Mouse (Mus musculus) layer of hippocampus, postnatal 10 days (tissue): ENCODE measurements around the gene Mapk7. TPM values are rescaled to one million over a fixed set of nuclear protein-coding genes. Genes with fewer than 3 reads are reported as not detected.
A peak's percentile ranks its signal among the peaks of the same experiment; 100 is the strongest.

Source experiments
- DNase-seq, 2 experiments: peaks; one replicate each; pipeline ENCODE4 v3.0.0; 2021; ENCODE audit warnings: low spot score in 2 of 2
- total RNA-seq, 2 experiments: library from RNA; stranded (reverse); gene quantifications; 2 replicates each; pipeline ENCODE4 v1.2.3; 2021

The Mapk7 gene
- total RNA-seq, 2 experiments from 2014 or later: 46.0 to 51.1 TPM

DNA sequence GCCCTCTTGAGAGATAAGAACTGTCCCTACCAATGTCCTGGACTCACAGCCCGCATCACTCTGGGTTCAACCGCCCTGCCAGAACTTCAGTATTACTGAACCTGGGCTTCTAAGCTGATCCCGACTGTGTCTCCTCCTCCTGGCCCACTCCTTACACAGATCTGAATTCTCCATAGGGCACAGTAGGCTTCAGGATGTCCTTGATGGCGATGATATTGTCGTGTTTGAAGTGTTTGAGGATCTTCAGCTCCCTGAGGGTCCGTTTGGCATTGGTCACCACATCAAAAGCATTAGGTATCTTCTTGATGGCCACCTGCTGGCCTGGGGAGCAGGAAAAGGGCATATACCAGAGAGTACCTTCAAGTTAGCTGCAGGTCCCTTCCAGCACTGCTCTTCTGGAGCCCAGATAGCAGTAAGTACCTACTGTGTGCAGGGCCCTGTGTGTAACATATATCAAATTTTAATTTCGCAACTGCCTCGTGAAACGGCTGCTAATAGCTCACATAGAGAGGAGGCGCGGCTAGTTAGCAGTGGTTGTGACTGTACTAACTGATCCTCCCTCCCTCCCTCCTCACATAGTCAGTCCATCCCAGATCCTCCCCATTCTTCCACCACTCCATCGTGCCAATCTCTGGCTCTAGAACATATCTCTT is 1.3 kb downstream of the Mapk7 start:
- DNase-seq: peak in 1 of 2 experiments; percentile 12

DNA sequence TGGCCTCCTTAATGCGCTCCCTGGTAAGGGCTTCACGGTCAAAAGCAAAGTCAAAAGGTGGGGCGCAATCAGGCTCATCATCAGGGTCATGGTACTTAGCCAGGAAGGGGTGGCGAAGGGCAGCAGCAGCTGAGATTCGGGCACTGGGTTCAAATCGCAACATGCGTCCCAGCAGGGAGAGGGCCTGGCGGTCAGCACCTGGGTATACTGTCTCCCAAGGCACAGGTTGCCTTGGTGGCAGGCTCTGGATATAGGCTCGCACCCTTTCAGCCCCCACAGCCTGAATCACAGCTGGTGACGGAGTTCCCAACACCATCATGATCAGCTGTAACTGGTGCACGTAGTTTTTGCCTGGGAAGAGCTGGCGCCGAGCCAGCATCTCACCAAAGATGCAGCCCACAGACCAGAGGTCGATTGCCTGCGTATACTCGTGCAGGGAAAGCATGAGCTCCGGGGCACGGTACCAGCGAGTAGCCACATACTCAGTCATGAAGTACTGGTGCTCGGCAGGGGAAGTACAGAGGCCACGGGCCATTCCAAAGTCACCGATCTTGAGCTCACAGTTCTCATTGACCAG is 3.2 kb downstream of the Mapk7 start:
- DNase-seq: peak in 1 of 2 experiments; percentile 17

DNA sequence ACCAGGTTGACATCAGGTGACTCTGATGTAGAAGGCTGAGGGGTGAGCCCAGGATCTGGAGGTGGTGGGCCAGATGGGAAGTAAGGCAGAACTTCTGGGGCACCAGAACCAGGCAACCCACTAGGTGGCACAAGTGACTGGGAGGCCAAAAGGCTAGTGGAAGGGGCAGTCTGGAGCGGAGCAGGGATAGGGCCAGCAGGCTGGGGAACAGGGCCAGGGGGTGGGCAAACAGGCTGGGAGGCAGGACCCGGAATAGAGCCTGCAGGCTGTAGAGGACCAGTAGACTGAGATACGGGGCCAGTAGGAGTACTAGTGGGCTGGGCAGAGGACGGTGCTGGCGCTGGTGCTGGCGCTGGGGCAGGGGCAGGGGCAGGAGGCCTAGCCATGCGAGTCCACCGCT is 4.3 kb downstream of the Mapk7 start:
- DNase-seq: no peak

DNA sequence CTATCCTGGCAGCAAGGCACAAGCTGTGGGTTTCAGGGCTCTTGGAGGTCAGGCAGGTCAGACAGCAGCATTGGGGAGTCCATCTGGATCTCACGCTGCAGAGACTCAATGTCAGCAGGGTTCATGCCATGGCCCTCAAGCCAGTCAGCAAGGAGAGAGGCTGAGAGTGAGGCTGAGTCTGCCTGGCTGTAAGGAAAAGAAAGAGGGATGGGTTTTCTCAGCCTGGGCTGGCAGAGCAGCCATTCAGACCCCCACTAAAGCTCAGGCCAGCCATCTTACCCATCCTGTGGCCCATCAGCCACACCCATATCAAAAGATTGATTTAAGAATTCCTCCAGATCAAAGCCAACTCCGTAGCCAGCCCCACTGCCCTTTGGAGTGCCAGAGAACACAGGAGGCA is 5.1 kb downstream of the Mapk7 start:
- no peak for DNase-seq

DNA sequence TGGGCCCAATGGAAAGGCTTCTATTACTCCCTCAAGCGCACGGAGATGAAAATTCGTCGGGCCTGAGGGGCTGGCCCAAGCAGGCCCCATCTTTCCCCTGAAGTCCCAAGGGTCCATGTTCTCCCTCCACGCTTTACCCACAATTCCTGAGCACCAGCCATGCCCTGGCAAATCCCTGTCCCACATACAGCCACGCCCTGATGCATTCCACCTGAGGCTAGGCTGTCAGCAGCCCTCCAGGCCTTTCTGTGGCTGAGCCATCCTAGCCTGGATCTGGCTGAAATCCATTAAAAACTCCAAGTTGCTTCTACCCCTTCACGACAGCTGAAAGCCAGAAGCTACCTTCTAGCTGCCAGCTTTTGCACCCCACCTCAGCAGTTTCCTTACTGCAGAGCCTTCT is 6.3 kb downstream of the Mapk7 start:
- DNase-seq: no peak

DNA sequence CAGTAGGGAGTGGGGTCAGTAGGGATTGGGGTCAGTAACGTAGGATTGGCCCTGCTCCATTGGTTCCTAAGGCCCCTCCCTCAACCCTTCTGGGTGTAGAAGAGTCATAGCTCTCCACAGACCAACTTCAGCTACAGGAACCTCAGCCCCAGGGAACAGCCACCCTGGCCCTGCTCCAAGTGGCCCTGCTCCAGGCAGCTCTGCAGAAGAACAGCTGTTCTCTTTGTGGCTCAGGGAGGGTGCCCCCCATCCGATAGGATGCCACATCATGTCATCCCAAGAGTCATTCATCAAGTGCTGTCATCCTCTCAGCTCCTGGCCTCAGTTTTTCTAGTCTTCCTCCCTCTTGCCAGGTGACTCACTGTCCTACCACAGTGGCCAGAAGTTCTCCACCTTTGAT is 6.8 kb downstream of the Mapk7 start:
- peak; percentile 66 to 70 for DNase-seq

DNA sequence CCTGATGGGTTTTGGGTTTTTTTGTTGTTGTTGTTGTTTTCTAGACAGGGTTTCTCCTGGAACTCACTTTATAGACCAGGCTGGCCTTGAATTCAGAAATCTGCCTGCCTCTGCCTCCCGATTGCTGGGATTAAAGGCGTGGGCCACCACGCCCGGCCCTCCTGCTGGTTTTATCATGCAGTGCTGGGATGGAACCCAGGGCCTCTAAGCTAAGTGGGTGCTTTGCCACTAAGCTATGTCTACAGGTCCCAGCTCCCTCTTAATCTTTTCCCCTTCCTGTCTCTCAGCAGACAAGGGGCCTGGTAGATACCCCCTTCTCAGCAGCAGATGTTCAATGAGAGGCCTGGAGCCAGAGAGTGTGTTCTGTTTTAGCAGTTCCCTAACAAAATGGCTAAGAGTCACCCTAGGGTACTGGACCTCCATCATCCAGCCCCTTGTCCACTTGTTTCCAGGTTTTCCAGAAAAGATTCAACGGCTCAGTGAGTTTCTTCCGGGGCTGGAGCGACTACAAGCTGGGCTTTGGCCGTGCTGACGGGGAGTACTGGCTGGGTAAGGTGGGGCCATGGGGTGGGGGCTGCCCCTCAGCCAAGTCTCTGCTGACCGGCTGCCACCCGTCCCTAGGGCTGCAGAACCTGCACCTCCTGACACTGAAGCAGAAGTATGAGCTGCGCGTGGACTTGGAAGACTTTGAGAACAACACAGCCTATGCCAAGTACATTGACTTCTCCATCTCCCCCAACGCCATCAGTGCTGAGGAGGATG is 7.6 kb downstream of the Mapk7 start:
- DNase-seq: no peak

DNA sequence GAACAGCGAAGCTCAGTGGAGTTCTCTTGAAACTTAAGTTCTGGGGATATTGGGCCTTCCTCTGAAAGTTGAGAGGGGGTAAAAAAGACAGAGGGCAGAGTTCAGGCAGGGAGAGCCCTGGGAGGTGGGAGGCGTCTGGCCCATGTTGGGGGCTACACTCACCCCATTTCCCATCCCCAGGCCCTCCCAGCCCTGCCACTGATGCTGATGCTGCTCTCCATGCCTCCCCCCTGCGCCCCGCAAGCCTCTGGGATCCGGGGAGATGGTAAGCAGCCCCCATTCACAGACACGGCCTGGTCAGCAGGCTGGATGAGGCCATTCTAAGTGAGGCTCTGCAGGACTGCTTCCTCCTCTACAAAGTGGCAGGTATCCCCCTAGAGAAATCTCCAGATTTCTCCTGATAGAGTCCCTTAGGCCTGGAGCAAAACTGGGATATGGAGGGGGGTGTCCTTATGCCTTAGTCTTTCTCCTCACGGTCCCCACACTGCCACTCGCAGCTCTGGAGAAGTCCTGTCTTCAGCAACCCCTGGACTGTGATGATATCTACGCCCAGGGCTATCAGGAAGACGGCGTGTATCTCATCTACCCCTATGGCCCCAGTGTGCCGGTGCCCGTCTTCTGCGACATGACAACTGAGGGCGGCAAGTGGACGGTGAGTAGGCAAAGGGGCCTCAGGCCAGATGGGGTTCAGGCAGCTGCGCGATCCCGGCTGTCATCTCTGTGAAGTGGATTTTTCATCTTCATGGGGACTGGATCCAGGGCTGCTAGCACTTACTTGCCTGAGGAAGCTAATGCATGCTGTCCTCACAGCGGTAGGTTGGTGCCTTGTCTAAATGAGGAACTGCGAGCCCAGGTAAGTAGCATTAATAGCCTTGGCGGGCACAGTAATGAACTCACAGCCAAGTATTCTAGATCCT is 8.4 kb downstream of the Mapk7 start:
- no peak for DNase-seq

DNA sequence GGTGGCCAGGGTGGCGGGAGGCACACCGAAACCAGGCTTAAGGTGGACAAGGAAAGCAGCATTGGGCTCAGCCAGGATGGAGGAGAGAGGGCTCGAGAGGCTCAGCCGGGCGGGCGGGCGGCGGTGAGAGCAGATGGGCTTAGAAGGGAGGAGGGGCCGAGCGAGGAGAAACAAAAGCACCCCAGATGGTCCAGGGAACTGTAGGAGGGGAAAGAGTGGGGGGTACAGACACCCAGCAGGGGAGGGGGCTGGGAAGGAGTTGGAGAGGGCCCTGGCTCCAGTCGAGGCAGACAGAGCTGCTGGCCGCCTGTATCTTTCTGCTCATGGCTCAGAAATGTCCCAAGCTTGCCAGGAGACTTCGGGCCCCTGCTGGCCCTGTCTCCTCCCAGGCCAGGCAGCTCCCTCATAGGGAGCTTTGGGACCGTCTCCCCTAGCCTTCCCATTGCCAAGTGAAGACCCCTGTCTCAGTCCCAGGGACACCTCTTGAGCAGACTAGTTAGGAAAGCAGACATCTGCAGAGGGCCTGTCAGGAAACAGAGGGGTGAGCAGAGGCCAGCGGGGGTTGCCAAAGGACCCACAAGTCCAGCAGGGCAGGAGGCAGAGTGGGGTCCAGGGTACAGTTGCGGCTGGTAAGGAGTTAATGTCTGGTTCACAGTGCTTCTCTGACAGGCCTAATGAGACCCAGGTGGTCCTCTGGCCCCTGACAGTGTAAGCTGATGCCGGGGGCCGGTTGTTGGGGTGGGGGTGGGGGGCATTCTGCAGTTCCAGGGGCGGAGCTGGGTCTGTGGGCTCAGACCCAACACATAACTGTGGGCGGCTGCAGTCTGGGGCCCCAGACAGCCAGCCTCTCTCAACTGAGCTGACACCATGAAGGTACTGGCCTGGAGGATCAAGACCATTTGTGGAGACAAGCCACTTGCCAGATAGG is 9.3 kb downstream of the Mapk7 start, which contains the start of gene Mfap4:
Mfap4 (plus strand) TSS at position 819 of the 928 bp plus-strand sequence.
- DNase-seq: peak; percentile 70 to 80

DNA sequence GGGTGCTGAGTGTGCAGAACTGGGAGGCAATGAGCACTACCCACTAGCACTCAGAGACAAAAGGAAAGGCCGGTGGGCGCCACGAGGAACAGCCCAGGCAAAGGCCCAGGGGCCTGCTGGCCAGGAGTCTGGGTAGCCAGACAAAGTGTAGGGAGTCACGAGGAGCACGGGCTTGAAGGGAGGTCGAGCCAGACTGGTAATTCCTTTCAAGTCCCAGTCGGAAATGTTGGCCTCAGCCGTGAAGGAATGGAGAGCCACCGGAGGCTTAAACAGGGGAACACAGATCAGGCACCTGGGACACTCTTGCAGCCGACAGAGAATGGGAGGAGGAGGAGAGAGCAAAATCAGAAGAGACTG is 10.0 kb downstream of the Mapk7 start:
- no peak for DNase-seq

DNA sequence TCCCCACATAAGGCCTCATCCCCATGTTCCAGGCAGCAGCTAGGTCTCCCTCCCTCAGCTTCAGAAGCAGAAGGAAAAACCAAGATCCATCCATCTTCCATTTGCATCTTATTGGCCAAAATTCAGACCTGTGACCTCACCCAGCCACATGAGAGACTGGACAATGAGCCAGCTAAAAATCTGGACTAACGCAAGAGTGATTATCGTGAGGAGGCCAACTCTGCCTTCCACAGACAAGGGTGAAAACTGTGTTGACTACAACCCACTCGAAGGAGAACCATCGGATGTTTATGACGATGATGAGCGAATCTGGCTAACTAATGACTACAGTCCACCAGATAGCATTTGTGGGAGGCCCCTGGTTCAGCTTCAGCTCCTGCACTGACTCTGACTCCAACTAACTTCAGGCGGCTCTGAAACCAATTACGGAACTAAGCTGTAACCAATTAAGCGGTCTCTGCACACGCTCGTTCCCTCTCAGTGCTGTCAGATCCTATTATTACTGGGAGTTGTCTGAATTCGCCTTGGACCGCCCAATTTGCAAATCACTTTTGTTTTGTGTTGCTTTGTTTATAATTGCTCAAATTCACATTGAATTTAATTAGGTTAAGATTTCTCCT is 10.9 kb downstream of the Mapk7 start:
- DNase-seq: no peak

DNA sequence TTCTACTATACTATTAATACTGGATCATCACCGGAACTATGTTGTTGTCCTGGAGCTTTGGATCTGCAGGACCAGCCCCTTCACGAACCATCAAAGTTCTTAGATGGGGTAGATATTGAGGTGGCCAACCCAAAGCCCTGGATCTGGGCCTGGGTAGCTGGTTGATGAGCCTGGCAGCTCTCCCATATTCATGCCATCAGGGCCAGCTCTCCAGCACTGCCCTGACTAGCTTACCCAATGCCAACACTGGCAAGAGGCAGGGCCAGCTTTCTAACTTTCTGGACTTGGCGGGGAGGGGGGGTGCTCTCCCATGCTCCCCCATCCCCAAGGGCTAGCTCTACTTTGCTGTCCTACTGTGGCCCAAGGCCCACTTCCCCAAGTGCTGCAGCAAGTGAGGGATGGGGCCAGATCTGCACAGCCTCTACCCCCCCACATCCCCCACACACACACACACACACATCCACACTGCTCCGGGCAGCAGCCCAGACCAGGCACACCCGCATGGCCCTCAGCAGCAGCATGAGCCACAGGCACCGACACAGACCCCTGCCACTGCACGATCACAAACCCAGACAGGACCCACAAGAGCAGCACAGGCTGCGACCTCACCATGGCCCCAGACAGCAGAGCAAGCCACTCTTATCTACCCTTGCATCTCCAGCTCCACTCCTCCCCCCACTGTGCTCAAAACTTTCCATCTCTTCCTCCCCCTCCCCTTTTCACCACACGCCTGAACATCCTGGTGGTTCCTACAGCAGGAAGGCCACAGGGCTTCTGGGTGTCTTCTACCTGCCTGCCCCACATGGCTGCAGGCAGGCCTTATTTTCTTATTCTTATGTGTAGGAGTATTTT is 12.7 kb downstream of the Mapk7 start:
- no peak for DNase-seq

DNA sequence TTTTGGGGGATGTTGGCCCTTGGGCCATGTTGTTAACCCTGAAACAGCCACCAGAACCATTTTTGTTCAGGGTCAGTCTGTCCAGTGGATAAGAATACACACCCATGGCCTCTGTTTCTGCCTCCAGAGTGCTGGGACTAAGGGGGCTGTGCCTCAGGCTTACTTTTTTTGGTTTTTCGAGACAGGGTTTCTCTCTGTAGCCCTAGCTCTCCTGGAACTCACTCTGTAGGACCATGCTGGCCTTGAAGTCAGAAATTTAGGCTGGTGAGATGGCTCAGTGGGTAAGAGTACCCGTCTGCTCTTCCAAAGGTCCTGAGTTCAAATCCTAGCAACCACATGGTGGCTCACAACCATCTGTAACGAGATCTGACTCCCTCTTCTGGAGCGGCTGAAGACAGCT is 15.4 kb downstream of the Mapk7 start:
- no peak for DNase-seq

DNA sequence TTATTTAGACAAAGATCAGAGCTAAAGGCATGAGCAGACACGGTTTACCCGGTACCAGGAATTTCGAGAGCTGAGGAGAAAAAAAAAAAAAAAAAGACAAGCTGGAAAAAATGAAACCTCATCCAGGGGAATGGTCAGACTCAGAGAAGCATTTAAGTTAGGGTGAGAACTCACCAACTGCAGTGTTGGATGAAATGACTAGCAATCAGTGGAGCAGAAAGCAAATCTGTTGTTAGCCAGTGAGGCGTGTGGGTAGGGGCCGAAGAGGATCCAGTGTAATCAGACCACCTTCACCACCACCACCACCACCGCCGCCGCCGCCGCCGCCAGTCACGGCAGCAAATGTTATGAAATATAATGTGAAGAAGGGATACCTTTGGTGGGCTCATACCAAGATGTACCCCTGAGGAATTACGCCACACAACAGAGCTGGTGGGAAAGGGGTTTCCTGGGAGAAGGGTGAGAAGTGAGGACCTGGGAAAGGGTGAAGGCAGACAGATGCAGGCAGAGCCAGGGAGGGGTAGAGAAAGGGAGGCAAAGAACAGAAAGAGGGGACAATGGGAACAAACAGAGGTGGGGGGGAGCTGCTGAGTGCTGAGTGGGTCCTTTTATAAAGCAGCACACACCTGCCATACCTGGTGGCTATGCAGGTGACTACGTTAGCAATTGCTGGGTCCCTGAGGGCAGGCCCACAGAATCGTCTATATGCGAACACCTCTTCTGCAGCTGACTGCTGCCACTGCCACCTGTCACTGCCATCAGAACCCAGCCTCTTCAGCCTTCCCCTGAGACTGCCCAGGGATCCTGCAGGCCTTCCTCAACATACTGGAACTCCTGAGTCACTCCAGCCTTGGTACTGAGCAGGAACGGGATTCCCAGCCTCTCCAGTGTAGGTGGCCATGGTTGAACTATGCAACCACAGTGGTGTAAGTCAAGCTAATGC is 16.4 kb downstream of the Mapk7 start:
- no peak for DNase-seq

DNA sequence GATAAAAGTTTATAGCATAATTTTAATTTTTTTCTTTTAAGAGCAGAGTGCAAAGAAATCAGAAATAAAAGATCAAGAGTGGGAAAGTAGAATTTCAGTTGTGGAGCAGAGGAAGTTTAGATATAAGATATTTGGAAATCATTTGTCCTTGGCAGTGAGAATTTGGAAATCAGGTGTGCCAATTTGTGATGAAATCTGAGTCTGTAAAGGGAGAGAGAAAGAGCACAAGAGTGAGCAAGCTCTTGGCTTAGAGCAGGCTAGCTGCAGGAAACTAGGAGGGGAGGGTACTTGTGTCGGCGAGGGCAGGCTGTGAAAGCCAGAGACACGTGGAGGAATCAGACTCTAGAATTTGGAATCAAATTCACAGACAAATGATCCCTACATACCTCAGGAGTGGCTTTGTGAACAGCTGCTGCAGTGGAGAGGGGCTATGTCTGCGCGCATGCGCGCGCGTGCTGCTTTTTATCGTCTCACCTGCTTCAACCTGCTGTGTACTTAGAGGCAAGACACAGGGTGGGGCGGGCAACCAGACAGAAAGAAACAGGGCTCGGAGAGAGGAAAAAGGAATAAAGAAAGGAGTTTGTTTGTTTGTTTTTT is 17.3 kb downstream of the Mapk7 start:
- no peak for DNase-seq

DNA sequence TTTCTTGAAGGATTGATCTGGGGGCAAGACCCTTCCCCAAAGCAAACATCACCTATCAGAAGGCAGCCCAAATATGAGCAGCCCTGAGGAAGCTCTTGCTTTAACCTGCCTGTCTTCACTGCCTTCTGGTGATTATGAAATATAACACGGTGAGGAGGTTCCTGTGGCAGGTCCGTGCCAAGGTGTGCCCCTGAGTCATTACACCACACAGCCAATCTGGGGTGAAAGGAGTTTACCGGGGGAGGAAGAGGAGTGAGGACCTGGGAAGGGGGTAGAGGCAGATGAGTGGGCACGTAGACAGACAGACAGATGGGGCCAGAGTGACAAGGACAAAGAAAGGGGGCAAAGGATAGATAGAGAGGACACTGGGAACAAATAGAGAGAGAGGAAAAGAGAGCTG is 20.6 kb downstream of the Mapk7 start:
- no peak for DNase-seq

DNA sequence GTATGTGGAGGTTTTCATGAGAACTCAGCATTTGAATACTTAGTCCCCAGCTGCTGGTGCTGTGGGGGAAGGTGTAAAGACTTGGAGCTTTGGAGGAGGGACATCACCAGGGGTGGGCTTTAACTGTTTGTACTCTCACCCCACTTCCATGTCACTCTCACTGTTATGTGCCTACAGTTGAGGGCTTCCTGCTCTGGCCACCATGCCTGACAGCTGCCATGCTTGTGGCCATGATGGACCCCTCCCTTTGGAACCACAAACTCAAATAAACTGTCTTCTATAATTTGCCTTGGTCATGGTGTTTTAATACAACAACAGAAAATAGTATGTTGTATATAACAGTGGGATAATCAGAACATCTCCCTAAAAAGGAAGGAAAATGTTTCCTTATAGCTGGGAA is 23.3 kb downstream of the Mapk7 start:
- DNase-seq: no peak
